ENCODE assay signal across 8 mouse cellular contexts in genomic region chr10:36506033-36506726, GRCm38 (mm10). TPM values are rescaled to one million over a fixed set of nuclear protein-coding genes. Genes with fewer than 3 reads are reported as not detected.
DNase-seq lines count a peak whose midpoint lies in the region; ATAC-seq and TF ChIP-seq lines count a peak whose summit lies in the region.

No protein-coding gene starts in this region.

- DNase-seq in kidney, adult 8-10 months, result no peak
- DNase-seq in cerebellum, adult 9-10 months, result peak; percentile 24
- DNase-seq in frontal cortex, postnatal 10 days (ENCODE audit: low spot score in 2 of 2), result peak; percentile 11 to 36
- peak; percentile 56 to 58 for DNase-seq in right cerebral cortex, postnatal 10 days (ENCODE audit: low spot score in 2 of 2)
- no peak for DNase-seq in thymus, adult 2 months
- DNase-seq in gastrocnemius, postnatal 14 days, result no peak

- peaks cover 11% of the 10 kb centered on the region for H3K4me1 ChIP-seq in kidney, embryonic 16.5 days (ENCODE audit: insufficient read depth, low read length)
- H3K4me1 ChIP-seq in limb, embryonic 13.5 days, result peaks cover 18% of the 10 kb centered on the region
- H3K4me1 ChIP-seq in thymus, adult 2 months (replicated peaks; ENCODE audit: control insufficient read depth, insufficient read depth, low read length), result no peaks in the 10 kb centered on the region

- no peak for TF ChIP-seq CTCF in thymus, adult 2 months (IDR thresholded peaks at IDR 0.05; ENCODE audit: borderline replicate concordance, control insufficient read depth, extremely low read depth, insufficient read depth, low read length, poor library complexity)

- no peak overlapping the region for H3K27ac ChIP-seq in kidney, embryonic 16.5 days (ENCODE audit: low read length)
- H3K27ac ChIP-seq in limb, embryonic 13.5 days, result no peak overlapping the region
- no peak overlapping the region for H3K27ac ChIP-seq in thymus, adult 2 months (ENCODE audit: control insufficient read depth, insufficient read depth, low read length)

- H3K36me3 ChIP-seq in kidney, embryonic 16.5 days (ENCODE audit: insufficient read depth, low read length), result no peaks in the 10 kb centered on the region
- H3K36me3 ChIP-seq in limb, embryonic 13.5 days, result no peaks in the 10 kb centered on the region
- H3K36me3 ChIP-seq in thymus, adult 2 months (ENCODE audit: control insufficient read depth, insufficient read depth, low read length), result no peaks in the 10 kb centered on the region

- no peak overlapping the region for H3K9ac ChIP-seq in kidney, embryonic 16.5 days (replicated peaks; ENCODE audit: low read length)
- H3K9ac ChIP-seq in limb, embryonic 13.5 days, result no peak overlapping the region

- intact Hi-C loops in gastrocnemius, postnatal 14 days (cut with DNase I; ENCODE audit: low total_unique reads), result no loop called here

- H3K27me3 ChIP-seq in kidney, embryonic 16.5 days (ENCODE audit: insufficient read depth, low read length), result peaks cover 43% of the 10 kb centered on the region
- H3K27me3 ChIP-seq in limb, embryonic 13.5 days, result peaks cover 60% of the 10 kb centered on the region
- peaks cover 5% of the 10 kb centered on the region; the same call in 1 of the 2 replicates for H3K27me3 ChIP-seq in thymus, adult 2 months (ENCODE audit: control insufficient read depth, insufficient read depth, low read length)

- peak overlapping the region; percentile 97 for H3K4me2 ChIP-seq in kidney, embryonic 16.5 days (replicated peaks; ENCODE audit: low read depth, low read length)
- peak overlapping the region; percentile 99 for H3K4me2 ChIP-seq in limb, embryonic 13.5 days (replicated peaks)

- WGBS in kidney, embryonic 16.5 days, result 9% methylated on average over 13 of the region's 13 CpGs
- WGBS in limb, embryonic 13.5 days, result 8% methylated on average over 13 of the region's 13 CpGs
- 25% methylated on average over 13 of the region's 13 CpGs for WGBS in thymus, adult 2 months

- peak; percentile 84 for ATAC-seq in kidney, embryonic 16.5 days (ENCODE audit: low FRiP score, low TSS enrichment)
- ATAC-seq in limb, embryonic 13.5 days (ENCODE audit: low FRiP score, low read depth), result peak; percentile 16

- peak overlapping the region; percentile 61 for H3K4me3 ChIP-seq in kidney, embryonic 16.5 days (ENCODE audit: low read length)
- peak overlapping the region; percentile 68 for H3K4me3 ChIP-seq in limb, embryonic 13.5 days
- H3K4me3 ChIP-seq in thymus, adult 2 months (ENCODE audit: control insufficient read depth, insufficient read depth, low read length), result no peak overlapping the region

- H3K9me3 ChIP-seq in kidney, embryonic 16.5 days (ENCODE audit: low read length), result no peaks in the 10 kb centered on the region
- H3K9me3 ChIP-seq in limb, embryonic 13.5 days, result no peaks in the 10 kb centered on the region

- TF ChIP-seq POLR2A in thymus, adult 2 months (IDR thresholded peaks at IDR 0.05; ENCODE audit: control insufficient read depth, extremely low read depth, insufficient read depth, low read length, poor library complexity), result no peak

RNA-seq across cellular contexts. Expression of gene Hs3st5, which starts 0.4 kb away (rescaled TPM):
- 0.27 and 0.55 TPM in 2 replicates for polyA plus RNA-seq in kidney, embryonic 16.5 days (2015; fragmentation: Nextera tagmentation; extraction: Ambion mirVana)
- polyA plus RNA-seq in limb, embryonic 13.5 days (2015; fragmentation: Nextera tagmentation; extraction: Ambion mirVana), result 1.3 and 1.5 TPM in 2 replicates
- 0.15 and 0.18 TPM in 2 replicates for polyA plus RNA-seq in thymus, adult 2 months (2012; rRNA removed)
- under 1 TPM; 0.40 to 0.47 TPM for total RNA-seq in gastrocnemius, postnatal 14 days (2021)

Comparison
In these comparisons a context has a peak if more than half of its experiments do, and no peak if none do; other contexts are left out.
1. DNase-seq: peak in cerebellum, adult 9-10 months (single experiment), frontal cortex, postnatal 10 days (2 of 2) and right cerebral cortex, postnatal 10 days (2 of 2); none in kidney, adult 8-10 months (0 of 2), thymus, adult 2 months (single experiment) and gastrocnemius, postnatal 14 days (single experiment).